Mouse (Mus musculus) embryonic fibroblast, embryonic 13.5 days (primary cell): ENCODE measurements around the gene Pde4d.

Source experiments
- CTCF ChIP-seq: IDR thresholded peaks from 2 replicates; pipeline ENCODE4 v1.5.1; 2011; ENCODE audit warnings: mild to moderate bottlenecking, control low read depth, low read length, moderate library complexity, borderline replicate concordance; ENCODE audit not compliant: insufficient read depth
- POLR2A ChIP-seq: IDR thresholded peaks from 2 replicates; pipeline ENCODE4 v1.6.1; 2011; ENCODE audit warnings: low read depth, mild to moderate bottlenecking, control low read depth, low read length, moderate library complexity

GRCm38 (mm10) chr13:109274869-109275268 lies 825.1 kb downstream of the Pde4d start:
- no peak for TF ChIP-seq POLR2A
- no peak for TF ChIP-seq CTCF
